Mouse (Mus musculus) liver, adult 2 months (tissue): ENCODE measurements around the gene Bmpr1b. TPM values are rescaled to one million over a fixed set of nuclear protein-coding genes. Genes with fewer than 3 reads are reported as not detected.

Source experiments
- DNase-seq: peaks from one replicate; pipeline ENCODE4 v3.0.0-alpha.2; 2011; ENCODE audit warnings: low read depth, low spot score; ENCODE audit errors: extremely low read depth
- H3K27ac ChIP-seq: fragments of 200-500 bp; replicated peaks from 2 replicates; pipeline ENCODE4 v1.5.1; 2012; ENCODE audit warnings: low read depth, mild to moderate bottlenecking, control low read depth, inconsistent platforms, low read length; ENCODE audit not compliant: insufficient read depth
- H3K27me3 ChIP-seq: fragments of 200-500 bp; 2 replicates; pipeline ENCODE4 v1.6.1; 2012; ENCODE audit warnings: mild to moderate bottlenecking, moderate library complexity, low read length, inconsistent platforms; ENCODE audit not compliant: control insufficient read depth, insufficient read depth
- H3K36me3 ChIP-seq: fragments of 200-500 bp; 2 replicates; pipeline ENCODE4 v1.6.1; 2012; ENCODE audit warnings: low read length, inconsistent platforms; ENCODE audit not compliant: control insufficient read depth, insufficient read depth
- H3K4me1 ChIP-seq: fragments of 200-500 bp; 2 replicates; pipeline ENCODE4 v1.6.1; 2011; ENCODE audit warnings: low read length; ENCODE audit not compliant: control insufficient read depth, insufficient read depth
- H3K4me3 ChIP-seq: fragments of 200-500 bp; 2 replicates; pipeline ENCODE4 v1.5.1; 2011; ENCODE audit warnings: low read depth, mild to moderate bottlenecking, control low read depth, low read length, moderate library complexity; ENCODE audit not compliant: insufficient read depth
- H3K79me2 ChIP-seq: fragments of 200-500 bp; 2 replicates; pipeline ENCODE4 v1.6.1; 2012; ENCODE audit warnings: inconsistent platforms, mild to moderate bottlenecking, low read length, moderate library complexity; ENCODE audit not compliant: control insufficient read depth, insufficient read depth
- H3K9ac ChIP-seq: fragments of 200-500 bp; 2 replicates; pipeline ENCODE4 v1.6.1; 2012; ENCODE audit warnings: low read depth, mild to moderate bottlenecking, control low read depth, inconsistent platforms, low read length
- CTCF ChIP-seq: fragments of 200-500 bp; IDR thresholded peaks from 2 replicates; pipeline ENCODE4 v1.5.1; 2011; ENCODE audit warnings: low read depth, low read length, control low read depth
- POLR2A ChIP-seq: fragments of 200-500 bp; IDR thresholded peaks from 2 replicates; pipeline ENCODE4 v1.6.1; 2011; ENCODE audit warnings: low read length, control low read depth; ENCODE audit not compliant: insufficient read depth; ENCODE audit errors: extremely low read depth
- WGBS: fragments of 180-500 bp; shearing (Covaris S2); methylation state at CpG from one replicate; pipeline ENCODE4 v1.1.7; 2018; 5-methylcytosine and 5-hydroxymethylcytosine counted together
- polyA plus RNA-seq: library from polyadenylated mRNA; depleted of rRNA; stranded (reverse); fragments of >200 nt; gene quantifications from 2 replicates; pipeline ENCODE4 v1.2.3, GENCODE M21; 2012; rRNA removed
- total RNA-seq: library from RNA; depleted of rRNA; stranded (reverse); fragments of >200 nt; gene quantifications from 2 replicates; pipeline ENCODE4 v1.2.3, GENCODE M21; 2014; rRNA removed

The Bmpr1b gene
- under 0.01 TPM in 1 of 2 replicates, not detected in the other for total RNA-seq
- polyA plus RNA-seq: not detected in 2 replicates

DNA sequence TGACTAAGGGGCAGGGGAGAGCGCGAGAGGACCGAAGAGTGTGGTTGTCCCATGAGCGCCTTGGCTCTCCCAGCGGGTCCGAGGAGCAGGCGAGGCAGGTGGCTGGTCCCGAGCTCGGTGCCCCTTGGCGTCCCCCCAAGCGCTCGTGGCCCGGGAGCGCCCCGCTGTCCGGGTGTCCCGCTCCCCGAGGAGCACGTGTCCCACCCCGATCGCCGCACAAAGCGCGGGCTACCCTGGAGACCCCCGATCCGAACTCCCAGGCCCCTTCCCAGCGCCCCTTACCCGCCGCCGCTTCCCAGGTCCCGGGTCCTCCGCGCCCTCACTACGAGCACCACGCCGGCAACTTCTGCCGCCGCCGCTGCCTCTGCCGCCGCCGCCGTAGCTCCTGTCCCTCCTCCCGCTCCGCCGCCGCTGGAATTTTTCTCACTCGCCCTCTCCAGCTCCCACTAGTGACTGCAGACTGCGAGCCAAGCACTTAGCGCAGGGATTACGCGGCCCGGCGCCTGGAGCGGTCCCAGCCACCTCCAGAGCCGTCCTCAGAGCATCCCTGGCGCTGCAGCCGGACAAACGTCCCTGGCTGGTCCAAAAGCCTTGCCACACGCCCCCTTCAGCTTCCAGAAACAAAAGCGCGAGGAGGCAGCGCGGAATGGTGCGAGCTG is at the start of gene Bmpr1b:
Gene Bmpr1b, minus strand, starts transcription at position 563 of the 659 bp plus-strand sequence.
- H3K9ac ChIP-seq: no peak within 1 kb of the TSS
- no peak within 1 kb of the TSS for H3K27ac ChIP-seq
- peaks cover 12% of the 10 kb centered on the region for H3K27me3 ChIP-seq
- H3K4me3 ChIP-seq: no peak within 1 kb of the TSS; the same call in 1 of the 2 replicates
- H3K4me1 ChIP-seq: no peaks in the 10 kb centered on the region
- no peaks in the 10 kb centered on the region for H3K79me2 ChIP-seq
- 2% methylated on average over 64 of the region's 65 CpGs for WGBS
- TF ChIP-seq CTCF (no peak), POLR2A (no peak)
- no peak for DNase-seq
- no peaks in the 10 kb centered on the region for H3K36me3 ChIP-seq

DNA sequence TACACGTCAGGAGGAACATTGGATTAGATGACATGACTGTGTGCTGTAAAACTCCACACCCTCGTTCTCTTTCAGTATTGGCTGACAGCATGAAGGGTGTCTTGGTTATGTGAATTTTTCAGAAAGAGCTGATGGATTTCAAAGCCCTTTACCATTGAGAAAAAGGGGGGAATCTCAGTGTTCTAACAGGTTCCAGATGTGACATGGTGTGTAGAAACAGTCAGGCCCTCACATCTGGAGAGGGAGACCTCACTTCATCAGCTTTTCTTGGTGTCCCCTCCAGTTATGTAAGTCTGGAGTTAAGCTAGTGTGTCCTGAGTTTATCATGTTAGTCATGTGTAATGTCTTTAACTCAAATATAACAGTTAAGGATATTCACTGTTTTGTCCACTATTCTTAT is 43.6 kb upstream of the Bmpr1b start:
- Histone ChIP-seq H3K27me3 (no peaks in the 10 kb centered on the region), H3K79me2 (no peaks in the 10 kb centered on the region), H3K4me3 (no peak overlapping the region), H3K27ac (no peak overlapping the region), H3K4me1 (no peaks in the 10 kb centered on the region), H3K9ac (no peak overlapping the region), H3K36me3 (no peaks in the 10 kb centered on the region)
- DNase-seq: no peak
- TF ChIP-seq POLR2A: no peak
- TF ChIP-seq CTCF: no peak
- 81% methylated on average over 2 of the region's 2 CpGs for WGBS

DNA sequence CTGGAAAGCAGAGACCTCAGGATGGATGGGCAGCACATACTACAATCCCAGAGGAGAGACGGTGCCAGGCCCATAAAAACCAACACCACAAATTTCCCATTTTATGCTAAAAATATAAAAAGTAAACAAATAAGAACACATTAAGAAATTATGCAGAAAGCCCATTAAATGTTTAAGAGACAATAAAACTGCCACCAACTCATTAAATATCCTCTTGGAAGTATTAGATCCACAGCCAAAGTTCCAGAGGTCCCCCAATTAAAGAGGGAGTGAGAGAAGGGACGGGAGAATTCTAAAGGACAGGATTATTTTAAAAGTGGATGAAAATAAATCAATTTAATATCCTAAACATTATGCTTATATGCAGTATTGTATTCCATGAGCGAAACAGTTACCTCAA is 43.0 kb upstream of the Bmpr1b start:
- no peaks in the 10 kb centered on the region for H3K79me2 ChIP-seq
- H3K36me3 ChIP-seq: no peaks in the 10 kb centered on the region
- H3K4me1 ChIP-seq: no peaks in the 10 kb centered on the region
- H3K27ac ChIP-seq: no peak overlapping the region
- WGBS: 85% methylated on average over 3 of the region's 3 CpGs
- no peak for DNase-seq
- no peaks in the 10 kb centered on the region; the same call in 1 of the 2 replicates for H3K27me3 ChIP-seq
- TF ChIP-seq POLR2A: no peak
- TF ChIP-seq CTCF: no peak
- no peak overlapping the region for H3K4me3 ChIP-seq
- H3K9ac ChIP-seq: no peak overlapping the region

DNA sequence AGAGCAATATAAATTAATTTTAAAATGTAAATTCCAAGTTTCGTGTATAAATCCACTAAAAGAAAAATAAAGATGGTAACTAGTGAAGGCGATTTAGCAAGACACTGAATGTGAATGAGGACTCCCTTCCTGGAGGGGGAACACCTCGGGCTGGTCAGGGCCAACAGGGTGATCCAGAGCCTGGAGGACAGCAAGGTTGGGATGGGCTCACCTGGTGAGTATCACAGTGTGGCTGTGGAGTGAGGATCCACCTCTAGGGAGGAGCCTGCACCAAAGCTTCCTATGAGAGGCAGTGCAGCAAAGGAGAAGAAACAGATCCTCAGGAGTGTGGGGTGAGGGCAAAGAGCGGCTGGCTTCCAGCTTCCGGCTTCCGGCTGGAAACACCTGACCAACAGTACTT is 40.8 kb upstream of the Bmpr1b start:
- 70% methylated on average over 6 of the region's 6 CpGs for WGBS
- Histone ChIP-seq H3K36me3 (no peaks in the 10 kb centered on the region), H3K4me1 (no peaks in the 10 kb centered on the region), H3K9ac (no peak overlapping the region), H3K27me3 (no peaks in the 10 kb centered on the region; the same call in 1 of the 2 replicates), H3K79me2 (no peaks in the 10 kb centered on the region), H3K4me3 (no peak overlapping the region), H3K27ac (no peak overlapping the region)
- DNase-seq: no peak
- TF ChIP-seq POLR2A: no peak
- no peak for TF ChIP-seq CTCF

DNA sequence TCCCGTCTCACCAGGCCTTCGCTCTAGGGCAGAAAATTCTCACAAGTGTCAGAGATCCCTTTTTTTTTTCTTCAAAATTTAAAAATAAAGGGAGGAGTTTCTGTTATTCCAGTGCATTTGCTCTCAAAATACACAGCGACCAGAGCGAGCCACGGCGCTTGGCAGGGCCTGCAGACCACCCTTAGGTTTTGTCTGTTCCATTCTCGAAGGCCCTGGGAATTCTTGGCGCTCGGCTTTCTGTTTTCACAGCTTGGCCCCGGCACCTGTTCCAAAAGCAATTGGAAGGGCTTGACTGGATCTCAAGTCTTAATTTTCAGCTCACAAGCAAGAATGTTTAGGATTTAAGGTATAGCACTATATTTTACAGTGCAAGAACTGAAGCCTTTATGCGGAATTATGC is 39.8 kb upstream of the Bmpr1b start:
- Histone ChIP-seq H3K79me2 (no peaks in the 10 kb centered on the region), H3K4me1 (no peaks in the 10 kb centered on the region), H3K4me3 (no peak overlapping the region), H3K27me3 (no peaks in the 10 kb centered on the region; the same call in 1 of the 2 replicates), H3K9ac (no peak overlapping the region), H3K36me3 (no peaks in the 10 kb centered on the region), H3K27ac (no peak overlapping the region)
- TF ChIP-seq POLR2A (no peak), CTCF (no peak)
- 93% methylated on average over 11 of the region's 11 CpGs for WGBS
- DNase-seq: no peak

DNA sequence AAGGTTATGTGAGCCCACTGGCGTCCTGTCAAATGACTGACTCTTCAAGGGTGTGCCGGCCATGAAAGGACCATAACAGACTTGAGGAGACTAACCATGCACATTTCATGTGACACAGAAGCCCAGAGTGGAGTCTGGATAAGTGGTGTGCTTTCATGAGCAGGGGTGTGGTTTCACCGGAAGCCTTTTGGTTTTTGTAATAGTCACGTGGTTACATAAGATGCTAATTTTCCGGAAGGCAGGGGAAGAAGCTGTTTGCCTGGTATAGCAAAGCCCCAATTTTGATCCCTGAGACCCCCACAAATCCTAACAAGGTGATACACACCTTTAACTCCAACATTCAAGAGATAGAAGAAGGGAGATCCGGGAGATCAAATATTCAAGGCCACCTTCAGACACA is 38.3 kb upstream of the Bmpr1b start:
- no peak for TF ChIP-seq CTCF
- TF ChIP-seq POLR2A: no peak
- Histone ChIP-seq H3K27me3 (no peaks in the 10 kb centered on the region; the same call in 1 of the 2 replicates), H3K9ac (no peak overlapping the region), H3K79me2 (no peaks in the 10 kb centered on the region), H3K4me1 (no peaks in the 10 kb centered on the region), H3K27ac (no peak overlapping the region), H3K36me3 (no peaks in the 10 kb centered on the region), H3K4me3 (no peak overlapping the region)
- DNase-seq: no peak
- 90% methylated on average over 6 of the region's 6 CpGs for WGBS
